Mouse (Mus musculus) mature B cell (primary cell): ENCODE results near the gene Crlf1.

Source experiments
- in situ Hi-C: fragments of 300-500 bp; cut with MboI; formaldehyde crosslinking; loops from 2 replicates; pipeline ENCODE4 v1.14.3; 2019

Gene Crlf1

GRCm38 (mm10) chr8:70492664-70493640 lies at the start of gene Crlf1:
Crlf1 (plus strand) TSS chr8:70493158.
- in situ Hi-C loops, result no loop called here

- in situ Hi-C loops, result no loop called here
These were observed 49.6 kb upstream of the Crlf1 start for GRCm38 (mm10) chr8:70443326-70443725.

GRCm38 (mm10) chr8:70445988-70446387 lies 47.0 kb upstream of the Crlf1 start:
- in situ Hi-C loops, result no loop called here

- in situ Hi-C loops, result no loop called here
These were observed 45.1 kb upstream of the Crlf1 start for GRCm38 (mm10) chr8:70447639-70448420.

GRCm38 (mm10) chr8:70452196-70452966 lies 40.6 kb upstream of the Crlf1 start:
- in situ Hi-C loops, result no loop called here

- in situ Hi-C loops, result no loop called here
These were observed 39.1 kb upstream of the Crlf1 start for GRCm38 (mm10) chr8:70453852-70454251.

GRCm38 (mm10) chr8:70456996-70457395 lies 36.0 kb upstream of the Crlf1 start:
- in situ Hi-C loops, result no loop called here

GRCm38 (mm10) chr8:70457882-70458281 lies 35.1 kb upstream of the Crlf1 start:
- in situ Hi-C loops, result no loop called here

GRCm38 (mm10) chr8:70458462-70458861 lies 34.5 kb upstream of the Crlf1 start:
- in situ Hi-C loops, result no loop called here

- in situ Hi-C loops, result no loop called here
These were observed 33.3 kb upstream of the Crlf1 start for GRCm38 (mm10) chr8:70459636-70460035.

GRCm38 (mm10) chr8:70460199-70460598 lies 32.8 kb upstream of the Crlf1 start:
- in situ Hi-C loops, result no loop called here

GRCm38 (mm10) chr8:70460606-70461005 lies 32.4 kb upstream of the Crlf1 start:
- in situ Hi-C loops, result no loop called here

GRCm38 (mm10) chr8:70461765-70462515 lies 31.0 kb upstream of the Crlf1 start:
- in situ Hi-C loops, result no loop called here

- in situ Hi-C loops, result no loop called here
These were observed 30.5 kb upstream of the Crlf1 start for GRCm38 (mm10) chr8:70462516-70462813.

- in situ Hi-C loops, result no loop called here
These were observed 29.7 kb upstream of the Crlf1 start for GRCm38 (mm10) chr8:70463306-70463705.

GRCm38 (mm10) chr8:70464162-70464561 lies 28.8 kb upstream of the Crlf1 start:
- in situ Hi-C loops, result no loop called here

- in situ Hi-C loops, result no loop called here
These were observed 27.3 kb upstream of the Crlf1 start for GRCm38 (mm10) chr8:70465701-70466100.

- in situ Hi-C loops, result no loop called here
These were observed 26.7 kb upstream of the Crlf1 start for GRCm38 (mm10) chr8:70466305-70466704.

GRCm38 (mm10) chr8:70466771-70467170 lies 26.2 kb upstream of the Crlf1 start:
- in situ Hi-C loops, result no loop called here

- in situ Hi-C loops, result no loop called here
These were observed 25.7 kb upstream of the Crlf1 start for GRCm38 (mm10) chr8:70467229-70467725.

- in situ Hi-C loops, result no loop called here
These were observed 25.1 kb upstream of the Crlf1 start for GRCm38 (mm10) chr8:70467907-70468306.
